Mouse (Mus musculus) lung, embryonic 15.5 days (tissue): ENCODE measurements around the gene Tpi1. TPM values are rescaled to one million over a fixed set of nuclear protein-coding genes. Genes with fewer than 3 reads are reported as not detected.
A peak's percentile ranks its signal among the peaks of the same experiment; 100 is the strongest.
"Not testable (repeated sequence)": the region's sequence is repeated elsewhere in the genome, so short reads cannot be mapped to it uniquely, and the experiment has no call there.

Experiments
- ATAC-seq: fragments of 200-750 bp; cut with Nextera tagmentation; 2 replicates; pipeline ENCODE4 v1.8.0; 2017; ENCODE audit warnings: moderate number of reproducible peaks, borderline replicate concordance; ENCODE audit not compliant: low FRiP score, low TSS enrichment; ENCODE audit errors: extremely low read depth
- H3K27ac ChIP-seq: fragments of 300-500 bp; sonication (generic); 2 replicates; pipeline ENCODE4 v1.5.1; 2015; ENCODE audit warnings: moderate library complexity, mild to moderate bottlenecking, inconsistent platforms
- H3K27me3 ChIP-seq: fragments of 300-500 bp; sonication (generic); 2 replicates; pipeline ENCODE4 v1.6.1; 2015; ENCODE audit warnings: inconsistent platforms
- H3K36me3 ChIP-seq: fragments of 300-500 bp; sonication (generic); 2 replicates; pipeline ENCODE4 v1.6.1; 2015; ENCODE audit warnings: inconsistent platforms
- H3K4me1 ChIP-seq: fragments of 300-500 bp; sonication (generic); 2 replicates; pipeline ENCODE4 v1.6.1; 2015; ENCODE audit warnings: inconsistent platforms
- H3K4me2 ChIP-seq: fragments of 300-500 bp; sonication (generic); 2 replicates; pipeline ENCODE4 v1.6.1; 2015; ENCODE audit warnings: inconsistent platforms, mild to moderate bottlenecking, moderate library complexity
- H3K4me3 ChIP-seq: fragments of 300-500 bp; sonication (generic); 2 replicates; pipeline ENCODE4 v1.5.1; 2015; ENCODE audit warnings: mild to moderate bottlenecking, inconsistent platforms
- H3K9ac ChIP-seq: fragments of 300-500 bp; sonication (generic); 2 replicates; pipeline ENCODE4 v1.6.1; 2015; ENCODE audit warnings: inconsistent platforms
- H3K9me3 ChIP-seq: fragments of 300-500 bp; sonication (generic); 2 replicates; pipeline ENCODE4 v1.6.1; 2016; ENCODE audit warnings: inconsistent platforms
- WGBS: fragments of 180-500 bp; shearing (Covaris S2); methylation state at CpG from one replicate; pipeline ENCODE4 v1.1.7; 2015; 5-methylcytosine and 5-hydroxymethylcytosine counted together
- polyA plus RNA-seq: library from polyadenylated mRNA; unstranded; fragments of >200 nt; fragmentation: Nextera tagmentation; extraction: Ambion mirVana; gene quantifications from 2 replicates; pipeline ENCODE4 v1.2.1, GENCODE M21; 2015

Tpi1 gene
- polyA plus RNA-seq, 1 experiment from 2014 or later = 712 TPM

GRCm38 (mm10) chr6:124807366-124807765, 6.7 kb downstream of the Tpi1 start:
- Histone ChIP-seq H3K9ac (no peak overlapping the region), H3K27me3 (no peaks in the 10 kb centered on the region), H3K4me2 (no peak overlapping the region), H3K4me1 (peaks cover 36% of the 10 kb centered on the region), H3K9me3 (no peaks in the 10 kb centered on the region), H3K36me3 (peaks cover 15% of the 10 kb centered on the region), H3K27ac (no peak overlapping the region), H3K4me3 (no peak overlapping the region)
- no peak for ATAC-seq
- WGBS = 70% methylated on average over 4 of the region's 4 CpGs

DNA sequence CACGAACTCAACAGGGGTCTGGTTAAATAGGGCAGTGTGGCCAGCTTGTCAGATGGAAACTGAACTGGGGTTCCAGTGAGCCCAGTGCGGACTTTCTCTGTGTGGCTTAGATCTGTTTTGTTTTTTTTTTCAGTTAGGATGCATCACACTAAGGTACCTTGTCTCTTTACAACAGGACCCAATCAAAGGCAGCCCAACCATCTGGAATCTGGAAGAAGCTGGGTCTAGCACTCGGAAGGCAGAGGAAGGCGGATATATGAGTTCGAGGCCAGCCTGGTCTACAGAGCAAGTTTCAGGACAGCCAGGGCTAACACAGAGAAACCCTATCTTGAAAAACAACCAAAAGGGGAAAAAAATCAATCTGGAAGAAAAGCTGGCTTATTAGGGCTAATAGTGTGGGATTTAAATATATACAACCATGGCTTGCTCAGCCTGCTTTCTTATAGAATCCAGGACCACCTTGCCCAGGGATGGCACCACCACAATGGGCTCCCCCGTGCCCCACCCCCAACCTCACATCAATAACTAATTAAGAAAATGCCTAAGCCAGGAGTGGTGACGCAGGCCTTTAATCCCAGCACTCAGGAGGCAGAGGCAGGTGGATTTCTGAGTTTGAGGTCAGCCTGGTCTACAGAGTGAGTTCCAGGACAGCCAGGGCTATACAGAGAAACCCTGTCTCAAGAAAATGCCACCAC, 7.5 kb downstream of the Tpi1 start:
- H3K9ac ChIP-seq = no peak overlapping the region
- H3K4me1 ChIP-seq = peaks cover 29% of the 10 kb centered on the region
- ATAC-seq = no peak

DNA sequence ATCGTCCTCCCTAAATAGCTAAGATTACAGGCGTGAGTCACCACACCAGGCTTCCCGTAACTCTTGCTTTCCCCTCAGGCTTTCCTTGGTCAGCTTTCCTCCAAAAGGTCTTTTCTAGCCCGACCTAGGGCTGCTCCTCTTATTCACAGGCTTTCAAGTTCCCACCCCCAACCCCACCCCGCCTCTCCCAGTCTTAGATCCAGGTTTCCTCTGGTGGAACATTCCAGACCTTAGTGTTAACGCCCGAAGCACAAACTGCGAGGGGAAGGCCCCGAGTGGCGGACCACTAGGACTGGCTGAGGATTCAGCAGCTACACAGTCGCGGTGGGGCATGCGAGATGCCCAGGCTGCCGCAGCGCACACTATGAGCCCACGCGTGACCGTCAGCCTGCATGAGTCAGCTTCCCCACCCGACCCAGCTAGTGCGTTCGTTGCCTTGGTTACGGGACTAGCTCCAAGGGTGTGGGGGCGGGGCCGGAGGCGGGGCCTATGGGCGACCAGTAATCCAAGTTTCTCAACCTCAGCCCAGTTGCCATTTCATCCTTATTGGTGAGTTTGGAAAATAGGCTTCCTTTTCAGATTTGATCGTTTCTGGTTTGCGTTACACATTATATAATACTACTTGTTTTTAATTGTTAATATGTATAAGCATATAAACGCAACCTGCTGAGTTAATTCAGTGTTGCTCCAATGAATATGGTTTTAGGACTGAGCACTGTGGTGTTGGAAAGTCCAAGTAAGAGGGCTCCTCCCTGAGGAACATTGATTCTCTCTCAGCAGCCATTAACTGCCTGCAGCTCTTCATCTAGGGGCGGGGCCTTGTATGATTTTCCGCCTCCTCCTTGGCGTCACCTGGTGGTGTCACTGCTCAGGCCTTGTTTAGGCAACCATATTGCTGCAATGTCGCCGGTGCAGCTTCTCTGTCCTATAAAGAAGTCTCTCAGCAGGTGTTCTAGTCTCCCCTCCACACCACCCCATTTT, 8.5 kb downstream of the Tpi1 start:
- peaks cover 28% of the 10 kb centered on the region for H3K4me1 ChIP-seq
- peak overlapping the region; percentile 95 for H3K27ac ChIP-seq
- peak overlapping the region; percentile 85 for H3K4me2 ChIP-seq
- peak; percentile 83 for ATAC-seq
- H3K9me3 ChIP-seq = no peaks in the 10 kb centered on the region
- no peaks in the 10 kb centered on the region for H3K27me3 ChIP-seq
- WGBS = 1% methylated on average over 34 of the region's 34 CpGs
- 0 out of 2 replicates have a peak, but pooled peaks cover 4% of the 10 kb centered on the region for H3K36me3 ChIP-seq
- peak overlapping the region; percentile 53 for H3K4me3 ChIP-seq
- peak overlapping the region; percentile 53 for H3K9ac ChIP-seq

More for the DNA sequence above, 7.5 kb downstream of the Tpi1 start:
- Histone ChIP-seq H3K27ac (peak overlapping the region; percentile 95), H3K36me3 (peaks cover 8% of the 10 kb centered on the region), H3K9me3 (no peaks in the 10 kb centered on the region), H3K4me2 (peak overlapping the region; percentile 85), H3K4me3 (peak overlapping the region; percentile 53), H3K27me3 (no peaks in the 10 kb centered on the region)
- 76% methylated on average over 7 of the region's 7 CpGs for WGBS

GRCm38 (mm10) chr6:124804341-124804740, 9.8 kb downstream of the Tpi1 start:
- peaks cover 18% of the 10 kb centered on the region for H3K4me1 ChIP-seq
- no peak overlapping the region for H3K27ac ChIP-seq
- H3K4me2 ChIP-seq = no peak overlapping the region
- no peaks in the 10 kb centered on the region for H3K27me3 ChIP-seq
- H3K9ac ChIP-seq = no peak overlapping the region
- no peak for ATAC-seq
- no peaks in the 10 kb centered on the region for H3K36me3 ChIP-seq
- no peak overlapping the region for H3K4me3 ChIP-seq
- WGBS = 80% methylated on average over 3 of the region's 3 CpGs
- H3K9me3 ChIP-seq = no peaks in the 10 kb centered on the region

- not testable (repeated sequence) for H3K27ac ChIP-seq, H3K9me3 ChIP-seq, H3K27me3 ChIP-seq, H3K9ac ChIP-seq, H3K4me3 ChIP-seq, ATAC-seq, H3K4me2 ChIP-seq, H3K36me3 ChIP-seq
- 92% methylated on average over 4 of the region's 4 CpGs for WGBS
- H3K4me1 ChIP-seq = peaks cover 18% of the 10 kb centered on the region
Observed at GRCm38 (mm10) chr6:124803691-124804090, 10.4 kb downstream of the Tpi1 start.

DNA sequence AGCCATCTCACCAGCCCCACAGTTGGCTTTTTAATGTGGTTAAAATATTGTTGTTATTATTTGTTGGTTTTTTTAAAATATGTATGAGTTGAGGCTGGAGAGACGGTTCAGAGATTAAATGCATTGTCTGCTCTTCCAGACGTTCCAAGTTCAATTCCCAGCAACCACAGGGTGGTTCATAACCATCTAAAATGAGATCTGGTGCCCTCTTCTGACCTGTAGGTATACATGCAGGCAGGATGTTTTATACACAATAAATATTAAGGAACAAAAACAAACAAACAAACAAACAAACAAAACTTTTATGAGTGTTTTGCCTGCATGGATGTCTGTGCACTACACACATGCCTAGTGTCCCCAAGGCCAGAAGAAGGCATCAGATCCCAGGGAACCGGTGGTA, 11.0 kb downstream of the Tpi1 start:
- Histone ChIP-seq H3K9ac (no peak overlapping the region), H3K27ac (no peak overlapping the region), H3K4me2 (no peak overlapping the region), H3K4me1 (peaks cover 15% of the 10 kb centered on the region), H3K27me3 (no peaks in the 10 kb centered on the region), H3K9me3 (no peaks in the 10 kb centered on the region), H3K36me3 (no peaks in the 10 kb centered on the region), H3K4me3 (no peak overlapping the region)
- 85% methylated on average over 3 of the region's 3 CpGs for WGBS
- no peak for ATAC-seq

GRCm38 (mm10) chr6:124802400-124802799, 11.7 kb downstream of the Tpi1 start:
- not testable (repeated sequence) for ATAC-seq, H3K9ac ChIP-seq

GRCm38 (mm10) chr6:124796200-124796599, 17.9 kb downstream of the Tpi1 start:
- H3K36me3 ChIP-seq = no peaks in the 10 kb centered on the region
- no peak overlapping the region for H3K4me3 ChIP-seq
- no peak for ATAC-seq
- H3K27ac ChIP-seq = no peak overlapping the region
- WGBS = 74% methylated on average over 2 of the region's 2 CpGs
- no peak overlapping the region for H3K9ac ChIP-seq
- H3K27me3 ChIP-seq = no peaks in the 10 kb centered on the region
- H3K4me1 ChIP-seq = no peaks in the 10 kb centered on the region
- no peak overlapping the region for H3K4me2 ChIP-seq
- H3K9me3 ChIP-seq = no peaks in the 10 kb centered on the region

More at GRCm38 (mm10) chr6:124802400-124802799, 11.7 kb downstream of the Tpi1 start:
- Histone ChIP-seq H3K4me3 (peak overlapping the region; percentile 22; the same call in 1 of the 2 replicates), H3K4me1 (peaks cover 13% of the 10 kb centered on the region), H3K4me2 (peak overlapping the region; percentile 47)
- 12% methylated on average over 6 of the region's 9 CpGs for WGBS
- not testable (repeated sequence) for H3K9me3 ChIP-seq, H3K27ac ChIP-seq, H3K36me3 ChIP-seq, H3K27me3 ChIP-seq

DNA sequence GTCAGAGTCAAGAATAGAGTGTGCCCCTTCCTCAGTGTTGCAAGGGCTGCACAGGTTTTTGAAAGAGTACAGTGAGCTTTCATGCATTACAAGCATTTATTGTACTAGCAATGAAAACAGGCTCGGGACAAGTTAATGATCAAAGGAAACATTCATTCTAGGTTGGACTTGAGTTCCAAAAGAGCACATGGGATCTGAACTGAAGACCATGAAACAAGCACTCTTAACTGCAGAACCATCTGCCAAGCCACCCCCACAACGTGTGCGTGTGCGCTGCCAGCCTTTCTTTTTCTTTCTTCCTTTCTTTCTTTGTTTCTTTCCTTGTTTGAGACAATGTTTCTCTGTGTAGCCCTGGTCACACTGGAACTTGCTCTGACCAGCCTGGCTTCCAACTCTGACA, 18.3 kb downstream of the Tpi1 start:
- no peak for ATAC-seq
- Histone ChIP-seq H3K36me3 (no peaks in the 10 kb centered on the region), H3K4me1 (no peaks in the 10 kb centered on the region), H3K4me3 (no peak overlapping the region), H3K9me3 (no peaks in the 10 kb centered on the region), H3K4me2 (no peak overlapping the region), H3K9ac (no peak overlapping the region), H3K27me3 (no peaks in the 10 kb centered on the region), H3K27ac (no peak overlapping the region)
- WGBS = 76% methylated on average over 4 of the region's 4 CpGs

DNA sequence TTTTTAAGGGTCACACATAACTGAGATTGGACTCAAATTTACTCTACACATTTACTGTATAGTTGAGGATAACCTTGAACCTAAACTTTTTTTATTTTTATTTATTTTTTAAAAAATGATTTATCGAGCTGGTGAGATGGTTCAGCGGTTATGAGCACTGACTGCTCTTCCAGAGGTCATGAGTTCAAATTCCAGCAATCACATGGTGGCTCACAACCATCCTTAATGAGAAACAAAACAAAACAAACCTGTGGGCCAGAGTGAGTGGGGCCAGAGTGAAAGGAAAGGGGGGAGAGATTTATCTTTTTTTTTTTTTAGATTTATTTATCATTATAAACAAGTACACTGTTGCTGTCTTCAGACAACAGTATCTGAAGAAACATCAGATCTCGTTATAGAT, 22.2 kb downstream of the Tpi1 start:
- Histone ChIP-seq H3K36me3 (no peaks in the 10 kb centered on the region), H3K27ac (no peak overlapping the region), H3K27me3 (no peaks in the 10 kb centered on the region), H3K9me3 (no peaks in the 10 kb centered on the region), H3K4me2 (no peak overlapping the region), H3K9ac (no peak overlapping the region), H3K4me1 (no peaks in the 10 kb centered on the region), H3K4me3 (no peak overlapping the region)
- ATAC-seq = no peak
- WGBS = 70% methylated on average over 3 of the region's 3 CpGs

DNA sequence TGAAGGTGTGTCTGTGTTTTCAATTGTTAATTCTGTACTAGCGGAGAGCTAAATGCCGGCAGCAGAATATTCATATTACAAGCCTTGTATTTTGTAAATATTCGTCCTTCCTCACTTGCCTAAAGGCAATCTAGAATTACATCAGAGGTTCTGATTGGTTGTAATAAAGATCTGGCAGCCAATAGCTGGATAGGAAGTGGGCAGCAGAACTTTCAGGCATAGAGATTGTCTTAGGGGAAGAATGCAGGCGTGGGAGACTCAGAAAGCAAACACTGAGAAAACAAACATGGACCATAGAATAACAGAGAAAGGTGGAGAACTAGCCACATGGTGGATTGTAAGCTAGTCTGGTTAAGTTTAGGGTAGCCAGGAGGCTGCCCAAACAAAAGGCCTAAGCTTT, 24.0 kb downstream of the Tpi1 start:
- Histone ChIP-seq H3K4me2 (no peak overlapping the region), H3K27ac (no peak overlapping the region), H3K36me3 (no peaks in the 10 kb centered on the region), H3K4me1 (no peaks in the 10 kb centered on the region), H3K27me3 (no peaks in the 10 kb centered on the region), H3K9ac (no peak overlapping the region), H3K4me3 (no peak overlapping the region), H3K9me3 (no peaks in the 10 kb centered on the region)
- 48% methylated on average over 4 of the region's 4 CpGs for WGBS
- no peak for ATAC-seq

GRCm38 (mm10) chr6:124789519-124789918, 24.6 kb downstream of the Tpi1 start:
- no peaks in the 10 kb centered on the region for H3K4me1 ChIP-seq
- no peaks in the 10 kb centered on the region for H3K9me3 ChIP-seq
- H3K36me3 ChIP-seq = no peaks in the 10 kb centered on the region
- H3K27ac ChIP-seq = no peak overlapping the region; the same call in 1 of the 2 replicates
- no peak overlapping the region for H3K9ac ChIP-seq
- no peaks in the 10 kb centered on the region for H3K27me3 ChIP-seq
- H3K4me2 ChIP-seq = no peak overlapping the region
- WGBS = 69% methylated on average over 4 of the region's 4 CpGs
- H3K4me3 ChIP-seq = no peak overlapping the region
- no peak for ATAC-seq
